Mouse (Mus musculus) ovary, postnatal 36 days (tissue): ENCODE measurements around the gene Map3k21.

Experiments
- DNase-seq: peaks from one replicate; pipeline ENCODE4 v3.0.0; 2022; ENCODE audit warnings: low spot score, mixed read lengths

Map3k21 gene

GRCm38 (mm10) chr8:125971336-125971735, 61.1 kb downstream of the Map3k21 start:
- no peak for DNase-seq

DNA sequence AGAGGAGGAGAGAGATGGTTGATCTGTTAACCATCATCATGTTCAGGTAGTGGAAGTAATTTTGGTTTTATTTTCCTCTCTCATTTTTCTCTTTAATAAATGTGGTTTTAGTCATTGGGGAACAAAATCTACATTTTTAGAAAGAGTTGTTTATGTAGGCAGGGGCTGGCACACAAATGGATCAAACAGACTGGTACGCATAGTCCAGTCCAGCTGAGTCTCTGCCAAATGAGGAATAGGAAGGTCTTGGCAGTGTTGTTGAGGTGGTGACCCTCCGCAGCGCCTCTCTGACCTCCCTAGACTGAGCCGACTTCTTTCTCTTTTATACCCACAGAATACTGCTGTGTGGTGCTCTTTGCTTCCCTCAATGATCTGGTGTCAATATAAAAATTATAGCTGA, 65.7 kb downstream of the Map3k21 start:
- DNase-seq = no peak

DNA sequence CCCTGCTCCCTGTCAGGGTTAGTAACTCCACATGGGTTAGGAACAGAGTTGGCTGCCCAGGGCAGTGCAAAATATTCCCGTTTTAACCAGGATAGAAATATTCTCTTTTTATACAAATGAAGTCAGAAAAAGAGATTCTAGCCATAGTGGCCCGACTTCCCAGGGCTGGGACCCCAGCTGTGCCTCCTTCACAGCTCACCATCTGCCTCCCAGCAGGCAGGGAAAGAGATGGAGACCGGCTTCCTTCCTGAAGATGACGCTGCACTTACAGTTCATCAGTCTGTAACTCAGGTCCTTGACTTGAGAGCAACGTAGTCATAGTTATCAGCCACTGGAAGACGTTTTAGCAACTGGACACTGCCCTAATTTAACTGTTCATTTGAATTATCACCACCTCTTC, 70.6 kb downstream of the Map3k21 start:
- no peak for DNase-seq

- DNase-seq = no peak
Measured at GRCm38 (mm10) chr8:125983515-125983914, 73.3 kb downstream of the Map3k21 start.

GRCm38 (mm10) chr8:125984140-125984539, 73.9 kb downstream of the Map3k21 start:
- DNase-seq = no peak

DNA sequence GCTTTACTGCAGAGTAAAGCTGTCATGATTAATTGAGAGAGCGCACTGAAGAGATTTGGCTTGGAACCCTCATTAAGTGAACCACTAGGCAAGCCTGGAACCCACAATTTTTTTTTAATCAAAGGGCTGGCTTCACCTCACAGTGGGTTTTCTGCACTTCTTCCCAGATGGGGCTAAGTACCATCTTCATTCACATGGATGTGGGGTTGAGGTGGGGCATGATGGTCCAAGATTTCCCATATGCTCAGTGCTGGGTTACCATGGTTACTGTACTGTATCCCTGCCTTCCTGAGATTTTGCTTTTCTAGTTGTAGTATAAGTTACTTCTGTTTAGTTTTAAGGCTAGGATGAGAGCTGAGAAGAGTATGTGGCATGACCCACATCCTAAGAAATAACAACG, 75.1 kb downstream of the Map3k21 start:
- DNase-seq = no peak

DNA sequence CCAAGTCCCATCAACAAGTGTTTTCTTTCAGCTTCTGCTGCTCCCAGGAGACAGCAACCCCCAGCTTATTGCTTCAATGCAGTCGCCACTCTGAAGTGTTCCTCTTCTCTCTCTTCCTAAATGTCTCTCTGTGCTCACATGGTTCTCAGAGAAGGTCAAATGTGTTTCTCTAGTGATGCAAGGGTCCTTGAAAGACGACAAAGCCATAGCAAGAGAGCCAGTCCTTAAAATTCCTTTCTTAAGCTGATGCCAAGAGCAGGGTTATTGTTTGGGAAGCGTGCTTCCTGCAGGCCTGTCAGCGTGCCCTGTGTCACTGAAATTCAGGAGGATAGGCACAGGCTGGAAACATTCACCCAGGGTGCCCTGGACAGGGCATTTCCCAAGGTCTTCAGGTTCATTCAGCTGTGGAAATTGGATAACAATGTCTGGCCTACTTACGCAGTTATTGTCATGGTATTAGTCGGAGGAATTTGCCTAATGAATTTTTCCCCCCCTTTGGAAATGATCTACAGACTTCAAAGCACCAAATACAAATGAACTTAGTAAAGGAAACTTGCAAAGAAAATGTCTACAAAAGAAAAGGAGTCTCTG, 76.8 kb downstream of the Map3k21 start:
- DNase-seq = no peak

DNA sequence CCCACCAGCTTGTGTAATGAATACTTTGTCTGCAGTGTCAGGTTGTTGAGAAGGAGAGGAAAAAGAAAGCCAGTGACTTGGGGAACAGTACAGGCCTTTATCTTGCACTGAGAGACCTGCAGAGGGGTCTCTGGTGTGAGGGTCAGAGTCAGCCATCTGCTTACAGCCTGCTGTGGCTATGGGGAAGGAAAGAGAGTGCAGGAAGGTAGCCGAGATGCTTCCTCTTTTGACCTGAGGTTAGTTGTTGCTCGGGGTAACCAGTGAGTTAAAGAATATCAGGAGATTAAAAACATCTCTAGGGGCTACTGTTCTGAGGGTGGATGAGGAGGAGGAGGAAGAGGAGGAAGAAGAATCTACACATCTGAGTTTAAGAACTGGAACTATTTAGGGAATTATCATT, 77.7 kb downstream of the Map3k21 start:
- no peak for DNase-seq

GRCm38 (mm10) chr8:125993636-125994035, 83.4 kb downstream of the Map3k21 start:
- DNase-seq = no peak

- peak; percentile 70 for DNase-seq
Measured at GRCm38 (mm10) chr8:125995101-125995986, 85.1 kb downstream of the Map3k21 start, which contains the start of gene Kcnk1. Kcnk1 (plus strand) TSS chr8:125995170.

DNA sequence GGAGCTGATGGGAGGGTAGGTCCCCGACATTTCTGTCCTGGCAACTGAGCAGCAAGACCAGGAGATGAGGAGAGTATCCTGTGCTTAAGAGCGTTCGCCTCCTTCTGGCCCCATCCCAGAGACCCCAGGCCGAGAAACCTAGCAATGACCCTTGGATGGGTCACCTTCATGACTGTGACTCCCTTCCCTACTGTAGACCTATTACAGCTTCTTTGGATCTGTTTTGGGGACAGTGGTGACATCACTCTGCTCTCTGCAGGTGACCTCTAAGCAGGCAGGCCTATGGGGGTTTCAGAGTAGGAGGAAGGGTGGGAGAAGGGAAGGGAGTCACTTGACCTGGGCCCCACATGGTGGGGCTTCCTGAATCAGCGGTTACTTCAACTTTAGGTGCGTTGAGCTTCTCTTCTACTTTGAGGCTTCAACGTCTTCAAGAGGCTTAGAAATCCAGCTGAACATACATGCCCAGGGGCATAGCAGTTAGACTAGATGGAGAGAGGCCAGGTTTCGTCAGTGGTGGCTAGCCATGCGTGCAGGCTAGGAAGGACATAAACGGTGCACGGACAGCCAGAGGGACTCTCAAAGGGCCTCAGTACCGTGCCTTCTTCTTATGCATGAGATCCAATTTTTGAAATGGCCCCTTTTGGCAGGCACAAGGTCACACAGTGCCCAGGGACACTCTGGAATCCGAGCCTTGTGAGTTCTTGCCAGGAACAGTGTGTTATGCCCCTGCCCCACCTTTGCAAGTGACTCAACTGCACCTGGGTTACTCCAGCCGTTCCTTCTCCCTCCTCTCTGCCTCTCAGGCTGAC, 86.0 kb downstream of the Map3k21 start:
- no peak for DNase-seq

DNA sequence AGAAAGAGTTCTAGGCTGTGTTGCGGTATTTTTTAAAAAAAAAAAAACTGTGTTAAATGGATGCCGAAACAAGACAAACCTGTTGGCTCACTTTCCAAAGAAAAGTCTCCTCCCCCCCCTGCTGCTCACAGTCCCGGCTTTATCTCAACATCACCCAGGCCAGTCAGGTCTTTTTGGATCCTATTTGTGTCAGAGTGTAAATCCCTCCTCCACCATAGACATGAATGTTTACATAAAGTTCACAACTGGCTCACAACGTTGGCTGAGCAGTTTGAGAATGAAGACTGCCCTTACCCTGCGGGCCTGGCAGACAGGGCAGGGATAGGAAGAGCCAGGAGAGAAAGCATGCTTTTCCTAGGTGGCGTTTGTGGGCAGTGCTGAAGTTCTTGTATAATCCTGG, 86.7 kb downstream of the Map3k21 start:
- DNase-seq = no peak
